Mouse (Mus musculus) yolk sac, embryonic 10.5 days (tissue): ENCODE results near the gene Raf1.
A peak's percentile ranks its signal among the peaks of the same experiment; 100 is the strongest.

ENCODE experiments used
- DNase-seq: peaks from one replicate; pipeline ENCODE4 v3.0.0-alpha.2; 2017; ENCODE audit warnings: low spot score

Raf1 gene

GRCm38 (mm10) chr6:115615983-115616382, 60.5 kb downstream of the Raf1 start:
- no peak for DNase-seq

GRCm38 (mm10) chr6:115613793-115614192, 62.6 kb downstream of the Raf1 start:
- DNase-seq, result no peak

- no peak for DNase-seq
Measured at GRCm38 (mm10) chr6:115610301-115610700, 66.1 kb downstream of the Raf1 start.

- DNase-seq, result no peak
Measured at GRCm38 (mm10) chr6:115609121-115609520, 67.3 kb downstream of the Raf1 start.

GRCm38 (mm10) chr6:115607429-115607828, 69.0 kb downstream of the Raf1 start:
- no peak for DNase-seq

GRCm38 (mm10) chr6:115606461-115606860, 70.0 kb downstream of the Raf1 start:
- DNase-seq, result no peak

GRCm38 (mm10) chr6:115601715-115602523, 74.5 kb downstream of the Raf1 start, which contains the start of gene Mkrn2:
Gene Mkrn2 (plus strand): TSS chr6:115601902.
- DNase-seq, result peak; percentile 88

GRCm38 (mm10) chr6:115601322-115601714, 75.1 kb downstream of the Raf1 start:
- DNase-seq, result no peak

- no peak for DNase-seq
Measured at GRCm38 (mm10) chr6:115595667-115596066, 80.8 kb downstream of the Raf1 start.

- DNase-seq, result no peak
Measured at GRCm38 (mm10) chr6:115594463-115594862, 82.0 kb downstream of the Raf1 start.

- DNase-seq, result no peak
Measured at GRCm38 (mm10) chr6:115593252-115593651, 83.2 kb downstream of the Raf1 start.

- peak; percentile 71 for DNase-seq
Measured at GRCm38 (mm10) chr6:115592458-115592857, 84.0 kb downstream of the Raf1 start, which contains the start of gene Mkrn2os. Gene Mkrn2os (minus strand): TSS chr6:115592576.

GRCm38 (mm10) chr6:115591692-115592359, 84.6 kb downstream of the Raf1 start:
- DNase-seq, result peak; percentile 31

- no peak for DNase-seq
Measured at GRCm38 (mm10) chr6:115586321-115586720, 90.1 kb downstream of the Raf1 start.

- DNase-seq, result peak; percentile 54
Measured at GRCm38 (mm10) chr6:115584176-115584575, 92.3 kb downstream of the Raf1 start.

GRCm38 (mm10) chr6:115583430-115584125, 92.9 kb downstream of the Raf1 start:
- DNase-seq, result no peak

GRCm38 (mm10) chr6:115582328-115583115, 93.9 kb downstream of the Raf1 start:
- DNase-seq, result no peak

- DNase-seq, result no peak
Measured at GRCm38 (mm10) chr6:115580810-115581209, 95.6 kb downstream of the Raf1 start.

GRCm38 (mm10) chr6:115577941-115578340, 98.5 kb downstream of the Raf1 start:
- DNase-seq, result no peak

GRCm38 (mm10) chr6:115577407-115577806, 99.0 kb downstream of the Raf1 start:
- DNase-seq, result no peak

GRCm38 (mm10) chr6:115574171-115574570, 102.3 kb downstream of the Raf1 start:
- no peak for DNase-seq
